Mouse (Mus musculus) heart, embryonic 16.5 days (tissue): ENCODE measurements around the gene Tsc2. TPM values are rescaled to one million over a fixed set of nuclear protein-coding genes. Genes with fewer than 3 reads are reported as not detected.

Experiments used
- ATAC-seq: fragments of 200-750 bp; cut with Nextera tagmentation; replicated peaks from 2 replicates; pipeline ENCODE4 v1.8.0; 2017; ENCODE audit warnings: moderate number of reproducible peaks; ENCODE audit not compliant: insufficient read depth, low FRiP score; ENCODE audit errors: extremely low read depth
- H3K27ac ChIP-seq: fragments of 300-500 bp; sonication (generic); 2 replicates; pipeline ENCODE4 v1.5.1; 2014; ENCODE audit warnings: mild to moderate bottlenecking, low read length, control low read depth, moderate library complexity
- H3K27me3 ChIP-seq: fragments of 300-500 bp; sonication (generic); 2 replicates; pipeline ENCODE4 v1.6.1; 2014; ENCODE audit warnings: low read length, mixed read lengths; ENCODE audit not compliant: control insufficient read depth, insufficient read depth
- H3K36me3 ChIP-seq: fragments of 300-500 bp; sonication (generic); 2 replicates; pipeline ENCODE4 v1.6.1; 2014; ENCODE audit not compliant: control insufficient read depth, insufficient read depth
- H3K4me1 ChIP-seq: fragments of 300-500 bp; sonication (generic); 2 replicates; pipeline ENCODE4 v1.6.1; 2014; ENCODE audit warnings: low read length, mixed read lengths; ENCODE audit not compliant: control insufficient read depth, insufficient read depth
- H3K4me2 ChIP-seq: fragments of 300-500 bp; sonication (generic); 2 replicates; pipeline ENCODE4 v1.6.1; 2014; ENCODE audit warnings: low read depth, mild to moderate bottlenecking, control low read depth, low read length
- H3K4me3 ChIP-seq: fragments of 300-500 bp; sonication (generic); 2 replicates; pipeline ENCODE4 v1.5.1; 2014; ENCODE audit warnings: mild to moderate bottlenecking, control low read depth, low read length
- H3K9ac ChIP-seq: fragments of 300-500 bp; sonication (generic); 2 replicates; pipeline ENCODE4 v1.6.1; 2014; ENCODE audit warnings: low read length, control low read depth
- H3K9me3 ChIP-seq: fragments of 300-500 bp; sonication (generic); replicated peaks from 2 replicates; pipeline ENCODE4 v1.6.1; 2016; ENCODE audit warnings: low read length; ENCODE audit not compliant: control insufficient read depth
- WGBS: fragments of 180-500 bp; shearing (Covaris S2); extraction: QIAGEN DNeasy Blood & Tissue Kit; methylation state at CpG from one replicate; pipeline ENCODE4 v1.1.7; 2014; 5-methylcytosine and 5-hydroxymethylcytosine counted together
- polyA plus RNA-seq: library from polyadenylated mRNA; unstranded; fragments of >200 nt; fragmentation: Nextera tagmentation; extraction: Ambion mirVana; gene quantifications from 2 replicates; pipeline ENCODE4 v1.2.1, GENCODE M21; 2015

The Tsc2 gene
- polyA plus RNA-seq, 1 experiment from 2014 or later, result 48.1 TPM

- Histone ChIP-seq H3K9ac (no peak overlapping the region), H3K27ac (no peak overlapping the region), H3K9me3 (no peaks in the 10 kb centered on the region), H3K36me3 (no peaks in the 10 kb centered on the region), H3K27me3 (0 out of 2 replicates have a peak, but pooled peaks cover 5% of the 10 kb centered on the region), H3K4me2 (no peak overlapping the region), H3K4me1 (peaks cover 12% of the 10 kb centered on the region), H3K4me3 (no peak overlapping the region)
- no peak for ATAC-seq
- 75% methylated on average over 4 of the region's 4 CpGs for WGBS
Observed at GRCm38 (mm10) chr17:24650766-24651165, 18.3 kb upstream of the Tsc2 start.

DNA sequence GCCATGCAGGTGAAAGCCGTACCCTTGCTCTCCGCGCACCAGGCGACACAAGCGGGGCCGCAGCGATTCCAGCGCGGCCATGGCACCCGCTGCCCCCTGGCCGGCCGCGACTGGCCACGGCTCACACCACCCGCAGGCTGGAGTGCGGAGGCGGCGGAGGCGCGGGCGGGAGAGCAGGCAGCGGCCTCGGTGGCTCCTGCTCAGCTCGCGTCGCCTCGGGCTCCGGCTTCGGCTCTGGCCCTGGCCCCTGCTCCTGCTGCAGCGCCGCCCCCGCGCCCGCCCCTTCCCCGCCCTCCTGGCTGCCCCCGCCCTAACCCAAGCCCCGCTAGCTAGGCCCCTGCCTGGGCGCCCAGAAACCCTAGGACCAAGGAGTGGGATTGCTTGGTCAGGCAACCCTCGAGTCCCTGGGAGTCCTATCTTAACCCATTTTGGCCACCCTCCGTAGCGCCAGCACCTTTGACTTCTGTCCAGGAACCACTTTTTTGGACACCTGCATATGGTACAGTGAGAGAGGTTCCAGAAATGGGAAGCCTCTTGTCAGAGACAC lies 17.7 kb upstream of the Tsc2 start, which contains the start of gene Slc9a3r2:
Slc9a3r2 (minus strand) TSS at position 258 of the 547 bp plus-strand sequence.
- ATAC-seq, result peak; percentile 69
- Histone ChIP-seq H3K4me2 (peak within 1 kb of the TSS; percentile 98), H3K27me3 (0 out of 2 replicates have a peak, but pooled peaks cover 5% of the 10 kb centered on the region), H3K27ac (peak within 1 kb of the TSS; percentile 67), H3K9ac (peak within 1 kb of the TSS; percentile 90), H3K36me3 (no peaks in the 10 kb centered on the region), H3K4me3 (peak within 1 kb of the TSS; percentile 78), H3K9me3 (no peaks in the 10 kb centered on the region), H3K4me1 (peaks cover 12% of the 10 kb centered on the region)
- WGBS, result 3% methylated on average over 41 of the region's 41 CpGs

- peaks cover 14% of the 10 kb centered on the region for H3K4me1 ChIP-seq
- under 1% methylated on average over 35 of the region's 35 CpGs for WGBS
Observed at GRCm38 (mm10) chr17:24649581-24650069, 17.2 kb upstream of the Tsc2 start.

DNA sequence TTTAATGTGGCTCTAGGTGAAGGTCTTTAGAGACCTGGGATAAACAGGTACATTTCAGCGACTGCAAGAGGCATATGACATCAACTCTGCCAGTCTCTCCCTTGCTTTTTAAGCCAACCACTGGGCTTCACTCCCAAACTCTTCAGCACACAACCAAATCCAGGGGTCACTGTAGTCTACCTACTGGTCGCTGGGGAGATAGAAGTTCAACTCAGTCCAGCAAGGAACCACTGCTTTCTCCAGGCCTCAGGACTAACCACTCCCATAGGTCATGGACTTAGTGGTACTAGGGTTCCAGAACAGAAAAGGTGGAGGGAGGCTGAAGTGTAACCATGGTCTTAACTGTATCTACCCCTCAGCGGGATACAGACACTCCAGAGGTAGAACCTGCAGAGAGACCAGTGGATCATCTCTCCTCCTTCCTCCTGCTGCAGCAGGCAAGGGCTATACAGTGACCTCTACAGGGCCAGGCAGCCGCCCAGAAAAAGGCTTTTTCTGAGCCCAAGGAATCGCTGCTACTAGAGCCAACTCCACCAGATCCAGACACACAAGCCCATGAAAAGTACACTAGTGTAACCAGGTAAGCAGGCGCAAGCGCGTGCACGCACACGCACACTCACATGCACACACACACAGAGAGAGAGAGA lies 16.4 kb upstream of the Tsc2 start:
- WGBS, result 66% methylated on average over 10 of the region's 10 CpGs
- Histone ChIP-seq H3K9ac (peak overlapping the region; percentile 90), H3K4me3 (peak overlapping the region; percentile 78), H3K4me2 (peak overlapping the region; percentile 98), H3K27me3 (0 out of 2 replicates have a peak, but pooled peaks cover 5% of the 10 kb centered on the region), H3K36me3 (no peaks in the 10 kb centered on the region), H3K27ac (peak overlapping the region; percentile 1), H3K4me1 (peaks cover 22% of the 10 kb centered on the region), H3K9me3 (no peaks in the 10 kb centered on the region)
- no peak for ATAC-seq

More at GRCm38 (mm10) chr17:24649581-24650069, 17.2 kb upstream of the Tsc2 start:
- Histone ChIP-seq H3K9ac (peak overlapping the region; percentile 90), H3K4me3 (peak overlapping the region; percentile 78), H3K27me3 (0 out of 2 replicates have a peak, but pooled peaks cover 5% of the 10 kb centered on the region), H3K4me2 (peak overlapping the region; percentile 98), H3K9me3 (no peaks in the 10 kb centered on the region), H3K27ac (peak overlapping the region; percentile 67), H3K36me3 (no peaks in the 10 kb centered on the region)
- ATAC-seq, result peak; percentile 35

DNA sequence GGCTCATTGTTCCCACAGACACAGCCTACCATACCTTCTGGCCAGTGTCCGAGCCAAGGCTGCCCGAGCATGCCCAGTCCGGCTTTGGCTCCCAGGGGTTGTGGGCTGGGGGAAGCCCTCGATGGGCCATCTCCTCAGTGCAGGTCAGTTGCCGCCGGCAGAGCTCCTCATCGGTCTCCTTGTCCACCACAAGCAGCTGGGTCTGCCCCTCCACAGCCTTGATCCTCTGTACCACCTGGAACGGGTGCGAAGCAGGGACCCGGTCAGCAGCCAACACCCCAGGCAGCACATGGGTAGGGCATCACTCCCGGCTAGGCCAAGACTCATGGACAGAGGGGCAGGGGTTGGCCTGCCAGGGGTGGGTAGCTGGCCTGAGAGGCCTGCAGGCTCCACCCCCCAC lies 15.1 kb upstream of the Tsc2 start:
- Histone ChIP-seq H3K36me3 (no peaks in the 10 kb centered on the region), H3K4me3 (peak overlapping the region; percentile 24), H3K27me3 (0 out of 2 replicates have a peak, but pooled peaks cover 5% of the 10 kb centered on the region), H3K4me1 (peaks cover 23% of the 10 kb centered on the region), H3K9ac (peak overlapping the region; percentile 47), H3K9me3 (no peaks in the 10 kb centered on the region), H3K4me2 (peak overlapping the region; percentile 98), H3K27ac (peak overlapping the region; percentile 69)
- ATAC-seq, result no peak
- 72% methylated on average over 11 of the region's 11 CpGs for WGBS

DNA sequence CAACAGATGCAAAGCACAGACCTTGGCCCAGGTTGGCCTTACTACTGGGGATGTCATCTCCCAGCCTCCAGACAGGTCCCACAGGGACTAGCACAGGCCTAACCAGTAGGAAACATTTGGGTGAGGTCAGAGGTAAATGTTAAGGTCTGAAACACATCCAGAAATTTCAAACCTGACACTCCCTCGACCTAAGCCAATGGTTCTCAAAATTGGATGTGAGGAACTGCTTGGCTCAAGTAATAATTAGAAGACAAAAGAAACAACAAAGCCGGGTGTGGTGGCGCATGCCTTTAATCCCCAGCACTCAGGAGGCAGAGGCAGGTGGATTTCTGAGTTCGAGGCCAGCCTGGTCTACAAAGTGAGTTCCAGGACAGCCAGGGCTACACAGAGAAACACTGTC lies 14.0 kb upstream of the Tsc2 start:
- Histone ChIP-seq H3K36me3 (no peaks in the 10 kb centered on the region), H3K27me3 (0 out of 2 replicates have a peak, but pooled peaks cover 5% of the 10 kb centered on the region), H3K9ac (no peak overlapping the region), H3K9me3 (no peaks in the 10 kb centered on the region), H3K27ac (peak overlapping the region; percentile 69), H3K4me3 (no peak overlapping the region), H3K4me1 (peaks cover 23% of the 10 kb centered on the region), H3K4me2 (peak overlapping the region; percentile 1; the same call in 1 of the 2 replicates)
- WGBS, result 80% methylated on average over 4 of the region's 4 CpGs
- no peak for ATAC-seq

GRCm38 (mm10) chr17:24645916-24646315 lies 13.5 kb upstream of the Tsc2 start:
- Histone ChIP-seq H3K4me2 (peak overlapping the region; percentile 18; the same call in 1 of the 2 replicates), H3K4me1 (peaks cover 23% of the 10 kb centered on the region), H3K27me3 (0 out of 2 replicates have a peak, but pooled peaks cover 4% of the 10 kb centered on the region), H3K27ac (peak overlapping the region; percentile 69), H3K9ac (0 out of 2 replicates have a peak overlapping the region, but pooled peaks have one; percentile 23), H3K4me3 (no peak overlapping the region), H3K36me3 (no peaks in the 10 kb centered on the region), H3K9me3 (no peaks in the 10 kb centered on the region)
- peak; percentile 29 for ATAC-seq
- 63% methylated on average over 3 of the region's 3 CpGs for WGBS

DNA sequence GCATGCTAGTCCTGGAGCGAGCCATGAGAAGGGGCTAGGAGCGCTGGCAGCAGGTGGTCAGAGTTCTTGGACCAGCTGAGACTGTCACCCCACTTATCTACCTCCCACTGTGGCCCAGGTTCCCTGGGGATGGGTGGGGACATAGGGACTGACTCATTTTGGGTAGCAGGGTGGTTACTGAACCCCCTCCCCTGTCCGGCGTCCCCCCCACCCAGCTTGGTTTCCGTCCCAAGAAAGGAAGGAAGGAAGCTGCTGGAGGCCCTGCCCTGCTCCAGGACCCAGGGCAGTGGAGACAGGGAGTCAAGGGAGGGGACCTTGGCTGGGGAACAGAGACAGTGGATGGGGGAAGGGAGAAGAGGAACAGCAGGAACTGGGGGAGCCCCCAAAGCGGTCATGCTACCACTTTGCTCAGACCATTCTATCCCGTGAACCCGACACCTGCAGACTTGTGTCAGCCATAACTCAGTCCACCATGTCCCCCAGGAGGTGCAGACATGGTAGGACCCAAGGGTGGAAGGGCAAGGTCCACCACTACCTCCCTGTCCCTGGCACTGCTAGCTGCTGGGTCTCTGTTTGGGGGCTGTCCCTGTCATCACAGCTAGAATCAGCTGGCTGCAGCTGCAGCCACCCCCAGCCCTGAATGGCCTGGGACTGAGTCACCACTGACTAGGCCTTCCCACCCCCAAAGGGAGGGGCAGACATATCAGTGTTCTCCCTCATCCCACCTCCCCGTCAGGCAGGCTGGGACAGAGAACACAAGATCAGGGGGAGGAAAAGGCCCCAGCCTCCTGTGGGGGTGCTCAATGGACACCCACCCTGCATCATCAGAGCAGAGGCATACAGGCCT lies 12.7 kb upstream of the Tsc2 start:
- no peak overlapping the region for H3K4me3 ChIP-seq
- peak; percentile 52 for ATAC-seq

More for the DNA sequence above, 12.7 kb upstream of the Tsc2 start:
- WGBS, result 59% methylated on average over 9 of the region's 9 CpGs
- Histone ChIP-seq H3K27ac (peak overlapping the region; percentile 69), H3K27me3 (0 out of 2 replicates have a peak, but pooled peaks cover 2% of the 10 kb centered on the region), H3K36me3 (no peaks in the 10 kb centered on the region), H3K9ac (peak overlapping the region; percentile 61), H3K9me3 (no peaks in the 10 kb centered on the region), H3K4me2 (peak overlapping the region; percentile 18), H3K4me1 (peaks cover 19% of the 10 kb centered on the region)
